Mouse (Mus musculus): ENCODE results near the gene Csta1.
"Not testable (repeated sequence)": the region's sequence is repeated elsewhere in the genome, so short reads cannot be mapped to it uniquely, and the experiment has no call there.

Csta1 gene

DNA sequence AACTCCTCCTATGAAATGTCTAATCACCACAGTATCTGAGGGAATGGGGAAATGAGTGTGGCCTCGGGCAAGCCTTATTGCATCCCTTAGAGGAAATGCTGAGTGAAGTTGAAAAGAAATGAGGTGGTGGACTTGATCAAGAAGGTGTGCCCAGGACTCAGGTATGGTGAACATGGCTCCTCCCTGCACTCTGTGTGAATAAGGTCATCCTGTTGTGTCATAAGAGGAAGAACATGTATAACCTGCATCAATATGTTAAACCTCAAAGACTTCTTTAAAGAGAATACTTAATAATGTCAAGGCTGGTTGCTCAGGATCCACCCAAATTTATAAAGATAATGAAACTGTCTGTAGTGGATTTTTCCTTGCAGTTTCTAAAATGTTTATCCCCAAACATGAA, at the start of gene Csta1:
Csta1 (minus strand) TSS at position 101 of the 400 bp plus-strand sequence.
- no peak for DNase-seq (ENCODE audit: low spot score)

GRCm38 (mm10) chr16:36179910-36180309, 48.9 kb upstream of the Csta1 start:
- DNase-seq (ENCODE audit: low spot score) = no peak

DNA sequence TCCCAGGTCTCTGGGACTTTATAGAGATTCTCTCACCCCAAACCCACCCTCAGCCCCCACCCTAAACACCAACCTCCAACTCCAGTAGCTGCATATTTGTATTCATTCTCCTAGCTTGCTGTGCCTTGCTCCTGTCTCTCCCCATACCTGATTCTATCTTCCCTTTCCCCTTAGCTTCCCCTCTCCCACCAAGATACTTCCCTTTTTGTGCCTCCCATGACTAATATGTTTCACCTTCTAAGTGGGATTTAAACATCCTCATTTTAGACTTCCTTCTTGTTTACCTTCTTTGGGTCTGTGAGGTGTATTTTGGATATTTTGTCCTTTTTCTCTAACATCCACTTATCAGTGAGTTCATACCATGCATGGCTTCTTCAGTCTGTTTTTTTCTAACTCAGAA, 45.1 kb upstream of the Csta1 start:
- no peak for DNase-seq (ENCODE audit: low spot score)

DNA sequence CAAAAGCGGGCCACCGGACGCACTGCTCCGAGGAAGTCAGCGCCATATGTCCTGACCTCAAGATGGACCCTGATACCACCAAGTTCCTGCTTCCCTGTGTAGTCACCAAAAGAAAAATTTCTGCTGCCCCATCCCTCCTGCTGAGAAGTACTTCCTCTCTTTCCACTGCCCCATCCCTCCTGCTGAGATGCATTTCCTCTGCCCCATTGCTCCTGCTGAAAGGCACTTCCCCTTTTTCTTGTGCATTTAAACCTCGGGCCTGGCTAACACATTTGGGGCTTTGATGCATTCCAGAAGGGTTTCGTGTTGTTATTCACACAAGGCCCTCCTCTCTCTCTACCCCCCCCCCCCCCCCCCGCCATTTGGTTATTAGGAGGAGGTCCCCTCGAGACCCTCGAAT, 36.8 kb upstream of the Csta1 start:
- not testable (repeated sequence) for DNase-seq (ENCODE audit: low spot score)

- no peak for DNase-seq (ENCODE audit: low spot score)
Observed at GRCm38 (mm10) chr16:36156402-36156975, 25.4 kb upstream of the Csta1 start, which contains the start of gene Stfa2l1. Stfa2l1 (plus strand) TSS chr16:36156811.

- no peak for DNase-seq (ENCODE audit: low spot score)
Observed at GRCm38 (mm10) chr16:36138201-36138600, 7.2 kb upstream of the Csta1 start.

GRCm38 (mm10) chr16:36128092-36128491, 2.9 kb downstream of the Csta1 start:
- DNase-seq (ENCODE audit: low spot score) = no peak

DNA sequence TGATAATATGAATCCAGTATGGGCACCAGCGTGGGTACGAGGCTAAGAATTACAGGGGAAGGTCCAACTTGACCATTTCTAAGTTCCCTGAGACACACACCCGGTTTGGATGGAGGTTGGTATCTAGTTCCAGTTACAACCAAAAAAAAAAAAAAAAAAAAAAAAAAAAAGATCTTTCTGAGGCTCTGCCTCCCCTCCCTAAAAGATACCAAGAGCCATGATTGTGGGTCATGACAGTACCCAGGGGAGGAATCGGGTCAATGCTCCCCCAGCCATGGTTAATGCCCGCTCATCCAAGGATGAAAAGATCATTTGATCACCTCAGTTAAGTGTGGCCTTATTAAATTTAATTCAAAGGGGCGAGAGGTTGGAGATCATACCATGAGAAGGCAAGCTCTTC, 15.3 kb downstream of the Csta1 start:
- not testable (repeated sequence) for DNase-seq (ENCODE audit: low spot score)

GRCm38 (mm10) chr16:36111486-36111885, 19.6 kb downstream of the Csta1 start:
- not testable (repeated sequence) for DNase-seq (ENCODE audit: low spot score)

- DNase-seq (ENCODE audit: low spot score) = no peak
Observed at GRCm38 (mm10) chr16:36102211-36102610, 28.8 kb downstream of the Csta1 start.

GRCm38 (mm10) chr16:36101526-36101925, 29.5 kb downstream of the Csta1 start:
- DNase-seq (ENCODE audit: low spot score) = no peak

- not testable (repeated sequence) for DNase-seq (ENCODE audit: low spot score)
Observed at GRCm38 (mm10) chr16:36097813-36098499, 33.1 kb downstream of the Csta1 start.

GRCm38 (mm10) chr16:36094079-36094478, 37.0 kb downstream of the Csta1 start:
- DNase-seq (ENCODE audit: low spot score) = no peak

DNA sequence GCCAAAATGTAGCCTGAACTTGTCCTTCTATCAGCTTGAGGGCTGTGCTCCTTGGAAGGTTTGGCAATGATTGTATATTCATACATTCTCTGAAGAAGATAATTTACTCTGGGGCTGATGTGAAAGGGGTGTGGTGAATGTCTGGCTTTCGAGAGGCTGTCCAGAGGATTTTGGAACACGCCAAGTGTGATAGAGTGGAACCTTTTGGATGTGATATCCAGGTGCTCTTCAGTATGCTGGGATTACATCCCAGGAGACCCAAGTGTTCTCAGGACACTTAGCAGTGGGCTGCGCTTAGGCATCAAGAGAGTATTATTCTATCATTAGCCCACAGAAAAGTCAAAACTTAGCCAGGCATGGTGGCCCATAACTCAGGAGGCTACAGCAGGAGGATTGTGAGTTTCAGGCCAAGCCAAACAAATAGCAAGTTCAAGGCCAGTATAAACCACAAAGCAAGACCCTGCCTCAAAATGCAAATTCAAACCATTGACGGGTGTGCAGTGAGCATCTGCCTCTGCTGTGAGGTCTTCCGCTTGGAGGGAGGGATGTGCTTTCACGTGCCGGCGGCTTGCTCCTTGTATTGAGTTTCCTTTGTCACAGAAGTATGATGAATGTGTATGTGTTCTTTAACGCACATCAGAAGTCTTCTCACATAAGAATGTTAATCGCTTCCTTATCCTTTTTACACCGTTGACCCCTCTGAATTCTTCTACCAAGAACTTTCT, 40.1 kb downstream of the Csta1 start:
- DNase-seq (ENCODE audit: low spot score) = no peak

DNA sequence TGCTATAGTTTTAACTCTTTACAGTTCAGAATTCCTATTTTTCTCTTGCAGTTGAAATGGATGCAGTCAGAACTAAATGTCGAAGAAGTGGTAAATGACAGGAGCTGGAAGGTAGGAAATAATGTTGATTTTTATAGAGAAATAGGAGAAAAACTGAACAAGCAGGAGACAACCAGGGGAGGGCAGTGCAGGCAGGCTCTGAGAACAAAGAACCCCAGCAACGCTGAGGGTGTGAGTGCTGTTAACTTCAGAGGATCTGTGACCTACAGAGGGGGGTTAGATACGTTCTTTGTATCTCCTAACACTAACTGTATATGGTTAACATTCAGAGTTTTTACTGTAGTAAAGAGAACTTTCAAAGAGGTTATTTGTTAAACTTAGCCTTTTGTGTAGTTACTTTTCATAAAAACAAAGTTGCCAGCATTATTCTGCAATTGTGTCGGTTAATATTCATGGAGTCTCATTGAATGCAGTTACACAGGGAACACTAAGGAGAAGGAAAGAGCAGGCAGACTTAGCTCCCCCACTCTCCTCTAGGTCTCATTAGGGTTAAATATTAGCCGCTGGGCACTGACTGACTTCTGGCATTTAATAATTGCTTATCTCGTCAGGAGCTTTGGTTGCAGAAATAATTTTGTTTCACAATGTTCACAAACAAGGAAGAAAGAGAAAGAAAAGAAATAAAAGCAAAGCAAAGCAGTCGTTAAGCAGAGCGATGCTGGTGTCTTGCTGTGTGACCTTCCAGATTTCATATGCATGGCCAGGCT, 41.0 kb downstream of the Csta1 start:
- no peak for DNase-seq (ENCODE audit: low spot score)

DNA sequence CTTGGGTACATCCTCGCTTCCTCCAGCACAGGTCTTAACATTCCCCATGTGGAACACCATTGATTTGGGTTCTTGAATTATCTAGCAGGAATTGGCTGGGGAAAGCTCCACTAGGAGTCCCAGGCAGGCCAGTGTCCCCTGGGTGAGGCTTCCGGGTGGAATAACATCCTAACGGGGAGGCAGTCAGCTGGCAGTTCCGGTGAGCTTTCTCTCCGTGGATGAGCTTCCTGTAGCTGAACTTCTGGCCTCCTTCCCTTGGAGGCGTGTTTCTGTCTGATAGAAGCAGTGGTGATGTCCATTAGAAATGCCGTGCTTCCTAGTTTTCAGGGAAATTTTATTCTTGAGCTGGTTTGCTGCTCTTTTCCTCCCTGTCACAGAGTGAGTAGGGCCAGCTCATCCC, 42.0 kb downstream of the Csta1 start:
- DNase-seq (ENCODE audit: low spot score) = no peak

- DNase-seq (ENCODE audit: low spot score) = no peak
Observed at GRCm38 (mm10) chr16:36087846-36088245, 43.2 kb downstream of the Csta1 start.

- no peak for DNase-seq (ENCODE audit: low spot score)
Observed at GRCm38 (mm10) chr16:36079916-36080315, 51.1 kb downstream of the Csta1 start.

GRCm38 (mm10) chr16:36074772-36075171, 56.3 kb downstream of the Csta1 start:
- DNase-seq (ENCODE audit: low spot score) = no peak

DNA sequence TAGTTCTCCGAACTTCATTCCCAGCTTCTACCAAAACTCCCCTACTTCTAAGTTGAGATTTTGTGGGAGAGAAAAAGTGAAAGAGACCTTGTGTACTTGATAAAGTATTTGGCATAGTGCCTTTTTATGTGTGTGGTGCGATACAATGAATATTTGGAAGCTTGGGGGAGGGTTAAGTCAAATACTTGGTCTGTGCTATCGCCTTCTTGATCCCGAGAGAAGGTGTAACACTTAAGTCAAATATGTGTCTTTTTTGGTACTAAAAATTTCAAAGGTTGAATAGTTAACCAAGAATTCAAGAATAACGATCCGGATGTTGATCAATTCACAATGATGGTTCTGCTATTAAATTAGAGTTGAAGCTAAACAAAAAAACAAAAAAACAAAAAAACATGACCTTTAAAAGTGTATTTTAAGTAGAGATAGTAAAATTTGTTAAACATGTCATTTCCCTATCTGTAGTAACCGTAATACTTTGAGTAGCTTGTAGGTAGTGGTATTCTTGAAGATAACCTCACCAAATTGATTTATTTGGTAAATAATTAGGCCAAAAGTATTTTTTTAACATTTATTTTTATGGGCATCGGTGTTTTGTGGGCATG, 58.5 kb downstream of the Csta1 start:
- DNase-seq (ENCODE audit: low spot score) = no peak

DNA sequence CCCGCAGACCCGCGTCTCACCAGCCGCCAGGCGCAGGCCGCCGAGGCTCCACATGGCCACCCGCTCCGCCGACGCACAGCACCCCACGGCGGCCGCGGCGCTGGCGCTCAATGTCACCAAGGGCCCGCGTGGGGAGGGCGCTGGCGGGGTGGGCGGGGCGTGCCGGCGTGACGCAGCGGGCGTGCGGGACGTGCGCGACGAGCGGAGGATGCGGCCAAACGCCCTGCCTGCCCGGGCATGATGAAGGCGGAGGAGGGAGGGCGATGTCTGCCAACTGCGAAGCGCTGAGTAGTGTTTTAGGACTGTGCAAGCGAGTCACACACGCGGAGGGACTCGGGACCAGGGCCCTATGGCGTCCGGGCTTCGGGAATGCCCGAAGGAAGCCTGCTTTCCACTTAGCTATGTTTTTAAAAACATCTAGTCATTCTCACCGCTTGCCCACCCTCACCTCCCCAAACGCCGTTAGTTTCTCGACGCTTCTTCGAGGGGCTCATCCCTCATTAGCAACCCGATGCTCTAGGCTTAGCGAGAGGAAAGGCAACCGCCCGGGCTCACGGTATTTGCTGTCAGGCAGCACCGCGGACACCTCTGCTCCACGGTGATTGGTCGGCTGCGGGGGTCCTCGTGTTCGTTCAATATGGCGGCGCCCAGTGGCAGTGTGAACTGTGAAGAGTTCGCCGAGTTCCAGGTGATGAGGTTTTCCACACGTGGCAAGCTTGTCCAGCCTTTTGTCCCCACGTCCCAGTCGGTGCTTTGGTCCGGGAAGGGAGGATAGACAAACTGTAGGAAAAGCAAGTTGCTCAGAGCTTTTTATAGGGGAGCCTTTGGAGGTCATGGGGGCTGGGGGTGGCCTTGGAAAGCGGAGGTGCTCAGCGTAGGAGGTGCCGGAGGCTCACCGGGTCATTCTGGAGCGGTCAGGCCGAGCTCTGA, 59.3 kb downstream of the Csta1 start, which contains the start of the genes Fam162a and Ccdc58:
Fam162a (minus strand) TSS at position 145 of the 930 bp plus-strand sequence.
Ccdc58 (plus strand) TSS at position 236 of the 930 bp plus-strand sequence.
- peak; percentile 96 for DNase-seq (ENCODE audit: low spot score)

Measured in testis, postnatal 10 days (tissue).